Mouse (Mus musculus) lung, postnatal 0 days (tissue): ENCODE results near the gene Dcbld2.

Experiments used
- CTCF ChIP-seq: IDR thresholded peaks from 2 replicates; pipeline ENCODE4 v1.5.1; 2016; ENCODE audit warnings: antibody characterized with exemption, mild to moderate bottlenecking
- EP300 ChIP-seq: IDR thresholded peaks from 2 replicates; pipeline ENCODE4 v1.6.1; 2016; ENCODE audit warnings: antibody characterized with exemption, mild to moderate bottlenecking, control low read depth

DNA sequence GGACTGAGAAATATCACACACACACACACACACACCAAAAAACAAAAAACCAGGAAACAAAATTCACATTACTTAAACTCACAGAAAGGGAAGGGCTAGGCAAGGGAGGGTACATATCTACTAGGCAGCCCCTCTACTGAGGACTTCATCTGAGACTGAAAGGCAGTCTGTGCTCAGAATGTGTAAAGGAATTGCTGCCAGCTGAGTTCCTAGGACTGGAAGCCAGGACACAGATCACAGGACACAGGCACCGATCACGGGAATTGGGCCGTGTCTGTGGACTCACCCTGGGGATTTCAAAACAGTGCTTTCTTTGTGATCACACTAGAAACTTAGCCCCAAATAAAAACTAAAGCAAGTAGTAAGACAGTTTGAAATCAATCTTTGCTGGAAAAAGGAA lies 104.6 kb downstream of the Dcbld2 start:
- TF ChIP-seq CTCF, result no peak
- TF ChIP-seq EP300, result no peak
